Mouse (Mus musculus) retina, postnatal 7 days (tissue): ENCODE data around the gene Olfr1316.

ENCODE experiments used
- DNase-seq: peaks from one replicate; pipeline ENCODE4 v3.0.0-alpha.2; 2012; ENCODE audit warnings: low read depth, low spot score

Gene Olfr1316

DNA sequence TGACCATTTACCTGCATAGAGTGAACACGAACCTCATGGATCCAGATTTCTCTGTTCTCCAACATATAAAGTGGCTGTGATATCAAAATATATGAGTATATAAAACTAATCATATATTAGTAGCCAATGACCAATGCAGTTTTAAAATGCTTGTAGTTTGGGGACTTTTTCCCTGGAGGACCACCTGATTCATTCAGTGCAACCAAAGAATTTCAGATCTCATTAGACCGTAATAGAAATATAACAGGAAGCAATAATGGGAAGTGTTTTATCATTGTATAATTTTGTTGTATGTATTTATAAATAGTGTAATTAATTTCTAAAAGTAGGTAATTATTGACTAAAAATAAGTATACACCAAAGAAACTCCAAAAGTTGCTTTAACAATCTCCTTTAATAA, at the start of gene Olfr1316:
Olfr1316 (minus strand) TSS at position 101 of the 400 bp plus-strand sequence.
- no peak for DNase-seq

DNA sequence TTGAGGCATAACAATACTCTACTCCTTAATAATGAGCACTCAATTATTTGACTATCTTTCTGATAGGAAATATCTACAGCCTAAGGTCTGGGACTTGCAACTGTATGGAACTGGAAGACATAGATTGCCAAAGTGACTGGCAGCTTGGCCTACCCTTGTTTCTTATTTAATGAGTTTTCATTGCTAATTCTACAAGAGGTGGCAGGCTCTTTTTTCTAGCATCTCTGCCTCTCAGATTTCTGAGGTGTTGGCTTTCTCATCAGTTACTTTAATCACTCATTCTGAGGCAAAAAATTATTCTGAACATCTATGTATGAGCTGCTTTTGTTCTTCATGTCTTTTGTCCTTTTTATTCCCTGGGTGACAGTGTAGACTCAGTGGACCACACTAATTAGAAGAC, 19.1 kb upstream of the Olfr1316 start, which contains the start of gene Olfr1318:
Olfr1318 (plus strand) TSS at position 301 of the 400 bp plus-strand sequence.
- DNase-seq: no peak

DNA sequence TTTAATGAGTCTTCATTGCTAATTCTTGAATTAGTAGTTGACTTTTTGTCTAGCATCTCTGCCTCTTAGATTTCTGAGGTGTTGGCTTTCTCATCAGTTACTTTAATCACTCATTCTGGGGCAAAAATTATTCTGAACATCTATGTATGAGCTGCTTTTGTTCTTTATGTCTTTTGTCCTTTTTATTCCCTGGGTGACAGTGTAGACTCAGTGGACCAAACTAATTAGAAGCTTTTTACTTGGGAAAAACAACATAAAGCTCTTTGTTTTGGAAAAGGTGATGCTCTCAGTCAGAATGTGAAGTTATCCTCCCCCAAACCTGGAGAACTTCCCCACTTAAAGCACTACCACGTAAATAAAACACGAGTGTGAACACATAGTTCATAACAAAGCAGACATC, 5.3 kb upstream of the Olfr1316 start, which contains the start of gene Olfr1317:
Olfr1317 (plus strand) TSS at position 301 of the 400 bp plus-strand sequence.
- no peak for DNase-seq

DNA sequence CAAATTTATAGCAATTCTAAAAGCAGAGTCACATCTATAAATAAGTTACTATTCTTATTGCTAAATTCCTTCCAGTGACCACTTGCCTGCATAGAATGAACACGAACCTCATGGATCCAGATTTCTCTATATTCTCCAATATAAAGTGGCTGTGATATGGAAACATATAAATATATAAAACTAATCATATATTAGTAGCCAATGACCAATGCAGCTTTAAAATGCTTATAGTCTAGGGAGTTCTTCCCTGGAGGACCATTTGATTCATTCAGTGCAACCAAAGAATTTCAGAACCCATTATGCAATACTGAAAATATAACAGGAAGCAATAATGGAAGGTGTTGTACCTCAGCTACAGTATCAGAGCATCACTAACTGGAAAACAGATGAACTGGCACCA, 19.4 kb downstream of the Olfr1316 start, which contains the start of gene Olfr1315-ps1:
Olfr1315-ps1 (minus strand) TSS at position 101 of the 400 bp plus-strand sequence.
- DNase-seq: no peak

DNA sequence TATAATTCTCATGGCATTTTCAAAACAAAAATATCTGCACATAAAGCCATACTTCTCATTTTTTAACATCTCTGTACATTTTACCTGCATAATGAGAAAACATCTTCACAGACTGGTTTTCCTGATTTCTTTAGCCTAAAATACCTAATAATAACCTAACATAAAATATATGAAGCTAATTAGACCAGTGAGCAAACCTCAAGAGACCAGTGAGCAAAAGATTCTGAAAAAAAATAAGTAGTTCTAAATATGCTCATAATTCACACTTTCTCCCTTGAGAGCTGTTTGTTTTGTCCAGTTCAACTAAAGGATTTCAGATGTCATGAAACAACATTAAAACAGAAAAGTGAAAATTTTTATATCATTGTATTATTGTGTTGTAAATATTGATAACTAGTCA, 38.1 kb downstream of the Olfr1316 start, which contains the start of gene Olfr1314:
Olfr1314 (minus strand) TSS at position 101 of the 400 bp plus-strand sequence.
- no peak for DNase-seq

DNA sequence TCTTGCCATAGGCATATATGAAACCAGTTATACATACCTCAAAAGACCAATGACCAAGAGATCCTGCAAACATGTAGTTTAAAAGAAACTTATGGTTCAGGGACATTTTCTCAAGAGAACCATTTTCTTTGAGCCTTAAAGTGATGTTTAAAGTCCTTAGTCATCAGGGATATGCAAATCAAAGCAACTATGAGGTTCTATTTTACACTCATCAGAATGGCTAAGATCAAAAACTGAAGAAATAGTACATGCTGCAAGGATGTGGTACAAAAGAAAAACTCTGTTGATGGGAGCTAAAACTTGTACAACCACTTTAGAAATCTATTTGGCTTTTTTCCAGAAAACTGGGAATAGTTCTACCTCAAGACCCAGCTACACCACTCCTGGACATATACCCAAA, 57.0 kb downstream of the Olfr1316 start, which contains the start of gene Olfr1313:
Olfr1313 (minus strand) TSS at position 101 of the 400 bp plus-strand sequence.
- DNase-seq: no peak
